Mouse (Mus musculus) neural tube, embryonic 14.5 days (tissue): ENCODE data around the gene Rcc1. TPM values are rescaled to one million over a fixed set of nuclear protein-coding genes. Genes with fewer than 3 reads are reported as not detected.

Source experiments
- ATAC-seq: fragments of 200-750 bp; cut with Nextera tagmentation; 2 replicates; pipeline ENCODE4 v1.8.0; 2017; ENCODE audit warnings: low read depth, mild to moderate bottlenecking, moderate TSS enrichment, moderate library complexity
- H3K27ac ChIP-seq: fragments of 300-500 bp; sonication (generic); 2 replicates; pipeline ENCODE4 v1.5.1; 2014; ENCODE audit warnings: low read depth, mild to moderate bottlenecking, control low read depth, low read length, moderate library complexity, mixed read lengths
- H3K27me3 ChIP-seq: fragments of 300-500 bp; sonication (generic); 2 replicates; pipeline ENCODE4 v1.6.1; 2014; ENCODE audit warnings: low read length; ENCODE audit not compliant: control insufficient read depth, insufficient read depth
- H3K36me3 ChIP-seq: fragments of 300-500 bp; sonication (generic); 2 replicates; pipeline ENCODE4 v1.6.1; 2014; ENCODE audit warnings: low read length, mixed read lengths; ENCODE audit not compliant: control insufficient read depth, insufficient read depth
- H3K4me1 ChIP-seq: fragments of 300-500 bp; sonication (generic); 2 replicates; pipeline ENCODE4 v1.6.1; 2014; ENCODE audit warnings: low read length; ENCODE audit not compliant: control insufficient read depth, insufficient read depth
- H3K4me2 ChIP-seq: fragments of 300-500 bp; sonication (generic); 2 replicates; pipeline ENCODE4 v1.6.1; 2014; ENCODE audit warnings: mild to moderate bottlenecking, low read depth, low read length, control low read depth
- H3K4me3 ChIP-seq: fragments of 300-500 bp; sonication (generic); 2 replicates; pipeline ENCODE4 v1.5.1; 2014; ENCODE audit warnings: low read depth, low read length, control low read depth, mixed read lengths
- H3K9ac ChIP-seq: fragments of 300-500 bp; sonication (generic); replicated peaks from 2 replicates; pipeline ENCODE4 v1.6.1; 2014; ENCODE audit warnings: low read depth, mild to moderate bottlenecking, control low read depth, low read length, mixed read lengths
- H3K9me3 ChIP-seq: fragments of 300-500 bp; sonication (generic); 2 replicates; pipeline ENCODE4 v1.6.1; 2016; ENCODE audit warnings: low read length; ENCODE audit not compliant: control insufficient read depth
- WGBS: fragments of 180-500 bp; shearing (Covaris S2); extraction: QIAGEN DNeasy Blood & Tissue Kit; methylation state at CpG from one replicate; pipeline ENCODE4 v1.1.7; 2014; 5-methylcytosine and 5-hydroxymethylcytosine counted together
- polyA plus RNA-seq: library from polyadenylated mRNA; unstranded; fragments of >200 nt; fragmentation: Nextera tagmentation; extraction: Ambion mirVana; gene quantifications from 2 replicates; pipeline ENCODE4 v1.2.1, GENCODE M21; 2014

Gene Rcc1
- 14.0 and 22.1 TPM in 2 replicates for polyA plus RNA-seq

GRCm38 (mm10) chr4:132353481-132353885 lies at the start of gene Rcc1:
Gene Rcc1, minus strand, starts transcription at chr4:132353605.
- peak within 1 kb of the TSS; percentile 85 for H3K27ac ChIP-seq
- peak; percentile 96 for ATAC-seq
- H3K9me3 ChIP-seq: no peaks in the 10 kb centered on the region
- H3K4me2 ChIP-seq: peak within 1 kb of the TSS; percentile 88
- peak within 1 kb of the TSS; percentile 74 for H3K9ac ChIP-seq
- peaks cover 10% of the 10 kb centered on the region; the same call in 1 of the 2 replicates for H3K36me3 ChIP-seq
- under 1% methylated on average over 31 of the region's 31 CpGs for WGBS
- no peaks in the 10 kb centered on the region; the same call in 1 of the 2 replicates for H3K27me3 ChIP-seq
- H3K4me3 ChIP-seq: peak within 1 kb of the TSS; percentile 81
- peaks cover 10% of the 10 kb centered on the region for H3K4me1 ChIP-seq

- Histone ChIP-seq H3K27me3 (no peaks in the 10 kb centered on the region), H3K4me3 (no peak overlapping the region), H3K36me3 (no peaks in the 10 kb centered on the region), H3K9ac (no peak overlapping the region), H3K9me3 (no peaks in the 10 kb centered on the region), H3K4me1 (0 out of 2 replicates have a peak, but pooled peaks cover 2% of the 10 kb centered on the region), H3K4me2 (no peak overlapping the region), H3K27ac (no peak overlapping the region)
- no peak for ATAC-seq
- WGBS: 90% methylated on average over 9 of the region's 9 CpGs
These were observed 47.6 kb upstream of the Rcc1 start for GRCm38 (mm10) chr4:132401016-132401415.

GRCm38 (mm10) chr4:132398863-132399262 lies 45.5 kb upstream of the Rcc1 start:
- 75% methylated on average over 5 of the region's 5 CpGs for WGBS
- Histone ChIP-seq H3K27ac (no peak overlapping the region), H3K4me1 (0 out of 2 replicates have a peak, but pooled peaks cover 2% of the 10 kb centered on the region), H3K4me2 (no peak overlapping the region), H3K36me3 (no peaks in the 10 kb centered on the region), H3K27me3 (no peaks in the 10 kb centered on the region), H3K9ac (no peak overlapping the region), H3K9me3 (no peaks in the 10 kb centered on the region), H3K4me3 (no peak overlapping the region)
- no peak for ATAC-seq

GRCm38 (mm10) chr4:132398045-132398774 lies 44.8 kb upstream of the Rcc1 start:
- 51% methylated on average over 11 of the region's 11 CpGs for WGBS
- H3K27ac ChIP-seq: no peak overlapping the region
- no peaks in the 10 kb centered on the region for H3K36me3 ChIP-seq
- no peak overlapping the region for H3K4me2 ChIP-seq
- H3K9me3 ChIP-seq: no peaks in the 10 kb centered on the region
- no peak for ATAC-seq
- no peak overlapping the region for H3K9ac ChIP-seq
- 0 out of 2 replicates have a peak, but pooled peaks cover 2% of the 10 kb centered on the region for H3K4me1 ChIP-seq
- no peaks in the 10 kb centered on the region for H3K27me3 ChIP-seq
- H3K4me3 ChIP-seq: no peak overlapping the region

- no peak overlapping the region for H3K9ac ChIP-seq
- H3K27ac ChIP-seq: no peak overlapping the region
- WGBS: 95% methylated on average over 3 of the region's 3 CpGs
- no peaks in the 10 kb centered on the region for H3K27me3 ChIP-seq
- H3K4me1 ChIP-seq: 0 out of 2 replicates have a peak, but pooled peaks cover 2% of the 10 kb centered on the region
- no peak overlapping the region for H3K4me3 ChIP-seq
- H3K4me2 ChIP-seq: no peak overlapping the region
- no peak for ATAC-seq
- H3K9me3 ChIP-seq: no peaks in the 10 kb centered on the region
- no peaks in the 10 kb centered on the region for H3K36me3 ChIP-seq
These were observed 43.7 kb upstream of the Rcc1 start for GRCm38 (mm10) chr4:132397120-132397519.

- no peak overlapping the region for H3K4me2 ChIP-seq
- no peaks in the 10 kb centered on the region for H3K9me3 ChIP-seq
- H3K27me3 ChIP-seq: no peaks in the 10 kb centered on the region
- H3K9ac ChIP-seq: no peak overlapping the region
- no peaks in the 10 kb centered on the region for H3K36me3 ChIP-seq
- 95% methylated on average over 7 of the region's 7 CpGs for WGBS
- no peak overlapping the region for H3K4me3 ChIP-seq
- H3K4me1 ChIP-seq: 0 out of 2 replicates have a peak, but pooled peaks cover 2% of the 10 kb centered on the region
- ATAC-seq: no peak
- no peak overlapping the region for H3K27ac ChIP-seq
These were observed 42.8 kb upstream of the Rcc1 start for GRCm38 (mm10) chr4:132396251-132396650.

GRCm38 (mm10) chr4:132391063-132391740 lies 37.8 kb upstream of the Rcc1 start:
- H3K4me1 ChIP-seq: no peaks in the 10 kb centered on the region
- no peak overlapping the region for H3K4me2 ChIP-seq
- H3K27ac ChIP-seq: no peak overlapping the region
- 92% methylated on average over 8 of the region's 8 CpGs for WGBS
- ATAC-seq: no peak
- H3K9ac ChIP-seq: no peak overlapping the region
- no peaks in the 10 kb centered on the region for H3K9me3 ChIP-seq
- H3K27me3 ChIP-seq: no peaks in the 10 kb centered on the region
- no peaks in the 10 kb centered on the region for H3K36me3 ChIP-seq
- H3K4me3 ChIP-seq: no peak overlapping the region

GRCm38 (mm10) chr4:132389302-132389701 lies 35.9 kb upstream of the Rcc1 start:
- Histone ChIP-seq H3K9ac (no peak overlapping the region), H3K36me3 (no peaks in the 10 kb centered on the region; the same call in 1 of the 2 replicates), H3K4me3 (no peak overlapping the region), H3K4me2 (no peak overlapping the region), H3K4me1 (no peaks in the 10 kb centered on the region), H3K27me3 (no peaks in the 10 kb centered on the region), H3K9me3 (no peaks in the 10 kb centered on the region), H3K27ac (no peak overlapping the region)
- ATAC-seq: no peak
- WGBS: 87% methylated on average over 4 of the region's 4 CpGs

- no peak for ATAC-seq
- H3K9ac ChIP-seq: no peak overlapping the region
- H3K4me2 ChIP-seq: no peak overlapping the region
These were observed 34.2 kb upstream of the Rcc1 start for GRCm38 (mm10) chr4:132387617-132388016.

More at GRCm38 (mm10) chr4:132387617-132388016, 34.2 kb upstream of the Rcc1 start:
- WGBS: 78% methylated on average over 5 of the region's 5 CpGs
- Histone ChIP-seq H3K27ac (no peak overlapping the region), H3K4me3 (no peak overlapping the region), H3K9me3 (no peaks in the 10 kb centered on the region), H3K27me3 (no peaks in the 10 kb centered on the region), H3K4me1 (no peaks in the 10 kb centered on the region), H3K36me3 (no peaks in the 10 kb centered on the region; the same call in 1 of the 2 replicates)
